Mouse (Mus musculus) adrenal gland (tissue): Measurements from ENCODE around the gene Cyp1b1.

Experiments used
- intact Hi-C: fragments of 180-260 bp; cut with DNase I; formaldehyde crosslinking; loops from one replicate; pipeline ENCODE4 v1.15.1; 2025

Cyp1b1 gene

GRCm38 (mm10) chr17:79657785-79658184 is 57.1 kb downstream of the Cyp1b1 start:
- intact Hi-C loops, result no loop called here

GRCm38 (mm10) chr17:79654187-79654586 is 60.7 kb downstream of the Cyp1b1 start:
- intact Hi-C loops, result no loop called here

- intact Hi-C loops, result no loop called here
These were observed 61.7 kb downstream of the Cyp1b1 start for GRCm38 (mm10) chr17:79653171-79653570.
